Mouse (Mus musculus) cerebellum, adult 2 months (tissue): ENCODE data around the gene Dgat2.

Source experiments
- CTCF ChIP-seq: fragments of 200-500 bp; IDR thresholded peaks from 2 replicates; pipeline ENCODE4 v1.5.1; 2011; ENCODE audit warnings: low read depth, mild to moderate bottlenecking, control low read depth, low read length, moderate library complexity, borderline replicate concordance; ENCODE audit not compliant: insufficient read depth
- POLR2A ChIP-seq: fragments of 200-500 bp; IDR thresholded peaks from 2 replicates; pipeline ENCODE4 v1.6.1; 2011; ENCODE audit warnings: low read length, control low read depth, borderline replicate concordance; ENCODE audit not compliant: insufficient read depth

DNA sequence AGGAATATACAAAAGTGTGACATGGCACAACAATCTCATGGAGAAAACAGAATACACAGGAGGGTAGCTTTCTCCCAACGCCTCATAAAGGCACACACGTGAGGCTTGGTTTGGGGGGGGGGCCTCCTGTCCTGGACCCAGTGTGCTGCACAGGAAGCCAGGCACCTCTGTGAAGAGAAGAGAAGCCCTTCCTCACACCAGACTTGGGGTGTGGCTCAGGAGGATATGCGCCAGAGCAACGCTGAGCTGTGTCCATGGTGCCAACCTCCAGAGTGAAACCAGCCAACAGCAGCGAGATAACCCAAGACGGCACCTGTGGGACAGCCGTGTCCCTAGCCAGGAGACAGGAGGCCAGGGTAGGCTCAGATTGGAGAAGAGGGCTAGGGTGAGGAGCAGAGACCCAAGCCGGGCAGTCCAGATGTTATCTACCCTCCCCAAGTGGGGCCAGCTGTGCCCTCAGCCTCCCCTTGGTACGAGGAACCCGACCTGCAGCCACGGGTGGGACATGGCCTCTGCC, 28.8 kb downstream of the Dgat2 start:
- TF ChIP-seq CTCF: no peak
- TF ChIP-seq POLR2A: no peak
